Mouse (Mus musculus): Measurements from ENCODE around the gene Entpd1. TPM values are rescaled to one million over a fixed set of nuclear protein-coding genes. Genes with fewer than 3 reads are reported as not detected.

The Entpd1 gene
- polyA plus RNA-seq, 1 experiment, result 6.9 TPM

- DNase-seq (ENCODE audit: low read depth, low spot score), result no peak
- WGBS, result 59% methylated on average over 16 of the region's 16 CpGs
These were observed 100.9 kb downstream of the Entpd1 start for GRCm38 (mm10) chr19:40712889-40713628.

GRCm38 (mm10) chr19:40714700-40715099 lies 102.5 kb downstream of the Entpd1 start:
- WGBS, result 46% methylated on average over 5 of the region's 5 CpGs
- DNase-seq (ENCODE audit: low read depth, low spot score), result no peak

DNA sequence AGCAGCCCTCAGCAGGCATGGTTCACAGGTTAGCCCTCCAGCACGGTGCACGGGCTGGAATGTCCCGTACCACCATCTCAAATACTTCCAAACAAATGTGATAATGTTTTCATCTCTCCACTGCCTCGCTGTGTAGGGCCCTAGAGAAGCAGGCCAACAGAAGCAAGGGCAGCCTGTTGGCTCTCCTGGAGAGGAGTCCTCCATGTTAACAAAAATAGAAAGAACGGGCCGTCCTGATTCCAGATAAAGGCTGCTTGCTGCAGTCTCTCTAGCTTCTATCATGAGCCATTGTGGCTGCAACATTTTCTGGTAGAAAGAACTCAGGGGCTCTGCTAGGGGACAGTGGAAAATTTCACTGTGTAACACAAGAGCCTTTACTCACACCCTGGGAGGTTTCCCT lies 104.8 kb downstream of the Entpd1 start:
- DNase-seq (ENCODE audit: low read depth, low spot score), result no peak
- WGBS, result 78% methylated on average over 6 of the region's 6 CpGs

GRCm38 (mm10) chr19:40719439-40720105 lies 107.4 kb downstream of the Entpd1 start:
- WGBS, result 43% methylated on average over 11 of the region's 11 CpGs
- DNase-seq (ENCODE audit: low read depth, low spot score), result no peak

DNA sequence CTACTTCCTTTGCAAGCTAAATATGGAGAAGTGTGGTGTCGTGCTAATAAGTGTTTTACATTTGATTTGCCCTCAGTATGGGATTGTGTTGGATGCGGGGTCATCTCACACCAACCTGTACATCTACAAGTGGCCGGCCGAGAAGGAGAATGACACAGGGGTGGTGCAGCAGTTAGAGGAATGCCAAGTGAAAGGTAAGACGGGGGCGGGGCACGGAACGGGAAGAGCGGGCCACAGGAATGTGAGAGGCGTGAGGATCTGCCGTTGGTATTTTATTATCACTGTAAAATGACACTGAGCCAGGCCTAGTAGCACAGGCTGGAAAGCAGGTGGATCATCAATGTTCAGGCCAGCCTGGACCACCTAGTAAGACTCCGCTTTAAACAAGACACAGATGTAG lies 108.2 kb downstream of the Entpd1 start:
- WGBS, result 45% methylated on average over 12 of the region's 12 CpGs
- DNase-seq (ENCODE audit: low read depth, low spot score), result no peak

- WGBS, result 46% methylated on average over 11 of the region's 11 CpGs
- DNase-seq (ENCODE audit: low read depth, low spot score), result no peak
These were observed 110.2 kb downstream of the Entpd1 start for GRCm38 (mm10) chr19:40722137-40723038.

DNA sequence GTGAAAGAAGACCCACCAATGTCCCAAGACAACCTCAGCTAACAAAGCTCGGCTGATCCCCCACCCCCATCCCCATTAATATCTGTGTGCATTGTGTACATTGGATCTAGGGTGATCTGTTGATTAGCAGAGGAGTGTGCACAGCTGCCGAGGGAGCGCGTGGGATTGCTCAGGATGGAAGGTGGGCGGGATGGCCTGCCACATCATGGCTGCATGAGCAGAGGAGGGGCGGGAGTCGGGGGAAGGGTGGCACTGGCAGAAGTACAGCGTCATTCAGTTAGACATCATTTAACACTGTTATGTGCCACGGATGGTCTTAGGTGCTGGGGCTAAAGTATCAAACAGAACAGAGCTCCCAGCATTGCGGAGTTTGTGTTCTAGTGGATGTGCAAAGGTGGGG lies 111.3 kb downstream of the Entpd1 start:
- no peak for DNase-seq (ENCODE audit: low read depth, low spot score)
- WGBS, result 52% methylated on average over 10 of the region's 10 CpGs

DNA sequence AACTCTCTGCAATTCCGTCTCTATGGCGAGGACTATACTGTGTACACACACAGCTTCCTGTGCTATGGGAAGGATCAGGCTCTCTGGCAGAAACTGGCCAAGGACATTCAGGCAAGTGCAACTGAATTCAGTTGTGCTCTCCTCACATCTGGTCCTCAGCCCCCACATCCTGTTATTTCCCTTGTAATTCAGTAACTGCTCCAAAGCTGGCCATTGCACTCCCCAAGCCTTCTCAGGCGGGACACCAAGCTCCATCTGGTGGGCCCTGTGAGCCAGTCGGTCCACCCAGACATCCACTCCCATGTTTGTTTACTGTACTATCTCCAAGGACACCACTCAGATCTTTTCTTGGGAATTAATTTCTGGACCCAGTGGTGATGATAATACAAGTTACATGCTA lies 114.0 kb downstream of the Entpd1 start:
- WGBS, result 46% methylated on average over 4 of the region's 4 CpGs
- no peak for DNase-seq (ENCODE audit: low read depth, low spot score)

- no peak for DNase-seq (ENCODE audit: low read depth, low spot score)
- WGBS, result 38% methylated on average over 2 of the region's 2 CpGs
These were observed 114.4 kb downstream of the Entpd1 start for GRCm38 (mm10) chr19:40726614-40727013.

GRCm38 (mm10) chr19:40728213-40728612 lies 116.0 kb downstream of the Entpd1 start:
- DNase-seq (ENCODE audit: low read depth, low spot score), result no peak
- WGBS, result 56% methylated on average over 4 of the region's 4 CpGs

- 47% methylated on average over 12 of the region's 12 CpGs for WGBS
- no peak for DNase-seq (ENCODE audit: low read depth, low spot score)
These were observed 116.7 kb downstream of the Entpd1 start for GRCm38 (mm10) chr19:40728732-40729420.

DNA sequence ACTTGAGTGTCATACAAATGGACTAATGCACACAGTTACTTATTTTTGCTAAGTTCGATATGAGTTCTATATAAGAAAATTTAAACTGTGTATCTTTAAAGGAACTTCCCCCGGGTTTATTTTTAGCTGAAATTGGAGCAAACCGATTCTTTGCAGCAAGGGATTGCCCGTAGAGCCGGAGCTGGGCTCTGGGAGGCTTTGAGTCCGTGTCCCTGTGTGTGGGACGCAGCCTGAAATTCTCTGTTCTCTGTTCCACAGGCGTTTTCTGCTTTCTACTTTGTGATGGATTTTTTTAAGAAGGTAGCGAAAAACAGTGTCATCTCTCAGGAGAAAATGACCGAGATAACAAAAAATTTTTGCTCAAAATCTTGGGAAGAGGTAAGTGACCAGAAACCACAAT lies 121.2 kb downstream of the Entpd1 start:
- DNase-seq (ENCODE audit: low read depth, low spot score), result no peak
- WGBS, result 70% methylated on average over 10 of the region's 10 CpGs

DNA sequence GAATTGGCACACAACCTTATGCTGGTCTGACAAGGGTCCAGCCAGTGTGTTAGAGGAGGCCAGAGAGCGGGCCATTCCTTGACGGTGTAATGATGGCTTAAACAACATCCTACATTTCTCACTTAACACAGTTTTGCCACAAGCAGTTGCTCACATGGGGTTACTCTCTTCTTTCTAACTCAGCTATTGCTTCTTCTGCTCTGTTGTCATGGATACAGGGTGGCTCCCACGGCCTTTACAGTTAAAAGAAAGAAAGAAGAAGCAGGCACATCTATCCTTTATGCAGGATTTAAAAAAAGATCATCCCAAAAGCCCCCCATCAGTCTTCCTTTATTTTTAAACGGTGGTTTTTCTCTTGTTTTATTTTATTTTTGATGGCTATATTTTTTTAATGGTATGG lies 121.7 kb downstream of the Entpd1 start:
- no peak for DNase-seq (ENCODE audit: low read depth, low spot score)
- 71% methylated on average over 4 of the region's 4 CpGs for WGBS

DNA sequence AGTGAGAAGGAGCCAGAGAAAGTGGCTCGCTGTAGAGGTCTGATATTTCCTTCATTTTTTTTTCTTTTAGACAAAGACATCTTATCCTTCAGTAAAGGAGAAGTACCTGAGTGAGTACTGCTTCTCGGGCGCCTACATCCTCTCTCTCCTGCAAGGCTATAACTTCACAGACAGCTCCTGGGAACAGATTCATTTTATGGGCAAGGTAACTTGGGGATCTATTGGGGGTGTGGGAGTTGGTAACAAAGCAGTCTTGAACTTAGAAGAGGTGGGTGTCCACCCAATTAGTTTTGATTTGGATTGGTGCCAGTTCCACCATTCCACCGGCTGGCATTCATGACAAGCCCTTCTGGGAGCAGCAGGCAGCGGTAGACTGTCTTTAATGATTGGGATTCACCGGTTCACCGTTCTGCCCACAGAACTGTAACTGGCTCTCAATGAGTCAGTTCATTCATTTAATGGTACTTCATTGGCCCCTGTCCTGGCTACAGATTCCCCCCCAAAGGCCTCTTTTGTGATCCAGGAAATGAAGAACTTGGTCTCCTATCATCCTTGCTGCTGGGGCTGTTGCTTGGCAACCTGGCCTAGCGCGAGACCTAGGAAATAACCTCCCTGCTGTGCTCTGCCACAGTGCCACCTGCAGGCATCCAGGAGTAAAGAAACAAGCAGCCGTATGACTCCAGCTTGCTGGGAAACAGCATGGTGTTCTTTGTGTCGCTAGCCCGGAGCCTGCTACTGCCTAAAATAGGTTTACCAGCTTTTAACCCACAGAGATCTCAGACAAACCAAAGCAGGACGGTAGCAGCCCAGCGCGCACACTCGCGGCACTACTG lies 124.7 kb downstream of the Entpd1 start:
- DNase-seq (ENCODE audit: low read depth, low spot score), result peak; percentile 42
- WGBS, result 30% methylated on average over 17 of the region's 17 CpGs

DNA sequence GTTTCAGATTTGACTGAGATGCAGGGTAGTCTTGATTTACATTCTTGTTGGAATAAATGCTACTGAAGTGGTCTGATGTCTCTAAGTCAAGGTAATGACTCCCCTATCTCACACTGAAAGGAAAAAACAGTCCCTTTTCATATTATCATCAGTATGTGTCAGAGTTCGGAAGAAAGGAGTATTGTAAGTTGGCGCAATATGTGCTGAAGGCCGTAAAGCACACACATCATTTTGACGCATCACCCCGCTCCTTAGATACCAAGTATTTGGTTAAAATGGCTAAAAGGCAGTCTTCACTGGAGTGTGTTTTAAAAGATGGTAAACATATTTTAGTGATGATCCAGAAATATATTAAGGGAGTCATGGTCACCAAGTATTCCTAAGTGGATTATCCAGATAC lies 125.4 kb downstream of the Entpd1 start:
- WGBS, result 90% methylated on average over 5 of the region's 5 CpGs
- DNase-seq (ENCODE audit: low read depth, low spot score), result no peak

DNA sequence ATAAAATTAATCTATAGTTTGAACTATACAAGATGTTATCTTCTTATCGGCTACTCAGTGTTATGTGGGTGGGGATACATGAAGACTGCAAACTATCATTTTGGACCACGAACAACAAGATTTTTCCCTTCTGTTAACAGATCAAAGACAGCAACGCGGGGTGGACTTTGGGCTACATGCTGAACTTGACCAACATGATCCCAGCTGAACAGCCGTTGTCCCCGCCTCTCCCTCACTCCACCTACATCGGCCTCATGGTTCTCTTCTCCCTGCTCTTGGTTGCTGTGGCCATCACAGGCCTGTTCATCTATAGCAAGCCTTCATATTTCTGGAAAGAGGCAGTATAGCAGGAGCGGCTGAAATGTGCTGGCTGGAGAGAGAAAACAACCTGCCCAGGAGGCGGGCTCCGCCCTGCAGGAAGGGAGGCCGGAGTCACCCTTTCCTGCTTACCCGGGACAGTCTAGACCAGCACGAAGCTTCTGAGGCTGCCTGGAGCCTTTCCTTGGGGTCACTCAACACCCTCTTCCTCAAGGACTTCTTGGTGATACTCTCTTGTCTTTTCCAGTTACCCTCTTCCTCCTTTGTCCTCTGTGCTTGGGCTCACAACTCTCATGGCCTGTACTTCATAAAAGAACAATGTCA lies 126.6 kb downstream of the Entpd1 start:
- WGBS, result 41% methylated on average over 13 of the region's 13 CpGs
- DNase-seq (ENCODE audit: low read depth, low spot score), result no peak

DNA sequence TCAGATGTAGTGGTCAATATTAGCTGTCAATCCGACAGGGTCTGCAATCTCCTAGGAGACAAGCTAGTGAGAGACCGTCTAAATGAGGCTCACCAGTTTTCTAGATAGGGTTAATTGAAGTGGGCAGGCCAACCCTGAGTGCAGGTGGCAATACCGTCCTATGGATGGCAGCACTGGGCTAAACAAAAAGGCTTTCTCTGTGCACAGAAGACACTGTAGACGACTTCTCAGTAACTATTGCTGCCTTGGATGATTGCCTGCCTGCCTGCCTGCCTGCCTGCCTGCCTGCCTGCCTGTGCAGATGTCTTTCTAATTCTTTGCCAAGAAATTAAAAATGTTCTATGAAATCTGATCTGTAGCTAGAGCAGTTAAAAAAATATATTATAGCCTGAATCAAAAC lies 134.4 kb downstream of the Entpd1 start:
- DNase-seq (ENCODE audit: low read depth, low spot score), result no peak
- WGBS, result 58% methylated on average over 4 of the region's 4 CpGs

- no peak for DNase-seq (ENCODE audit: low read depth, low spot score)
- 71% methylated on average over 17 of the region's 17 CpGs for WGBS
These were observed 136.4 kb downstream of the Entpd1 start, which contains the start of gene Cc2d2b for GRCm38 (mm10) chr19:40748559-40748958. Cc2d2b (plus strand) TSS chr19:40748753.

Data from large intestine, adult 2 months (tissue).